Mouse (Mus musculus): ENCODE measurements around the gene Ankrd11.
"Not testable (repeated sequence)": the region's sequence is repeated elsewhere in the genome, so short reads cannot be mapped to it uniquely, and the experiment has no call there.

Ankrd11 gene

DNA sequence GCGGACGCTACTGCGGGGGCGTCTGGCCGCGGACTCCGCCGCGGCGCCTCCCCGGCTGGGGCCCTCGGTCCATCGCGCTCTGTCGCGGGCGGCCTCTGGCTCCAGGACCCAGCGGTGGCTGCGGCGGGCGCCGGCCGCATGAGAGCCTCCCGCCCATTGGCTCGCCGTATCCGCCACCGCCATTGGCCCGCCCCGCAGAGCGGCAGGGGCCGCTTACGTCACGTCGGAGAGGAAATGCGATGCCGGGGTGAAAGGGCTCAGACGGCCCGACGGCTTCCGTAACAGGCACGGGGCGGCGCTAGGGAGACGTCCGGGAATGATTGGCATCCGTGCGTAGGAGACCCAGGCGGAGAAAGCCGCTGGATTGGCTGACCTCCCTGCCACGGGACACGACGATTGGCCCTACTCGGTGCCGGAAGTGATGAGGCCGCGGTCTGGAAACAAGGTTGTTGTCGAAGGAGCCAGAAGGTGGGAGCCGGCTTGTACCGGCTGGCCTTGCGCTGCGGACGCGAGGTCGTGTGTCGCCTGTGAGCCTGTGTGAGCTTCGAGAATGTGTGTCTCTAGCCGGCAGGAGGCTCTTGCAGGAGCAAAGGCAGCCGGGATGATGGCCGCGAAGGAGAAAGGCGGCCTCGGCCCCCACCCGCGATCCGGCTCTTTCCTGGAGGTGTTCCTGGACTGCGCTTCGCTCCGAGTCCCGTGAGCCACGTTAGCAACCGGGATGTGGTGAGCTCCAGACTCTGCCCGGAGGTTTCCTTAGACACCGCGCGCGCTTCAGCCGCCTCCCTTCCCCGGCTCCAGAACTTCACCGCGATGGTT lies at the start of gene Ankrd11:
Ankrd11 (minus strand) TSS at position 120 of the 816 bp plus-strand sequence.
- DNase-seq: peak; percentile 100

DNA sequence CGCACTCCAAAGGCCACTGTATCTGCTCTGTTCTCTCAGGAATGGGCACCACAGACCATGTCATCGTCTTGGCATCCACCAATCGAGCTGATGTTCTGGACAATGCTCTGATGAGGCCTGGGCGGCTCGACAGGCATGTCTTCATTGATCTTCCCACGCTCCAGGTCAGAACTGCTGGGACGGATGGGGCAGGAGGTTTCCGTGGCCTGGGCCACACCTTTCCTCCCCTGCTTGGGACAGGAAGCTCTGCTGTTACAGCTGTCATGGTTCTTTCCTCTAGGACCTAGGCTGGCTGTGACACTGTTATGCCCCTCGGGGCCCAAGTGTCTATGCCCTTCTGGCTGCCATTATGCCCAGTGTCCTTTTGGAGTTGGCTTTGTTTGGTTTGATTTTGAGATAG lies 45.2 kb upstream of the Ankrd11 start:
- DNase-seq: no peak

DNA sequence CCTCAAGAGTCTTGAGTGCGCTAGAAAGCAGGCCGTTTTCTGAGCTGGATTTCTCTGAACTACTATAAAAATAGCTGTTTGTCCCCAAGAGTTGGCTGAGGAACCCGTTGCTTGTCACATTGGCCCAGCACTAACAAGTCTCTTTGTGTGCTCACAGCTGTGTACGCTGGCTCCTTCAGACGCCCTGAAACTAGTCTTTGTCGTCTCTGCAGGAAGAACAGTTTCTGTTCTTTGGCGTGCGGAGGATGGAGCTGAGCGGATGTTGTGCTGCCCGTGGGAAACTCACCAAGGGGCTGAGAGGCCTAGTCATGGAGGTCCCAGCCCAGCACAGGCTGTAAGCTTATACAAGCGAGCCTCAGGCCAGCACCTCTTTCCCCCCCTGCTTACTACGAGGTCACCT lies 41.5 kb upstream of the Ankrd11 start:
- no peak for DNase-seq

GRCm38 (mm10) chr8:123082993-123083392 lies 40.9 kb upstream of the Ankrd11 start:
- no peak for DNase-seq

DNA sequence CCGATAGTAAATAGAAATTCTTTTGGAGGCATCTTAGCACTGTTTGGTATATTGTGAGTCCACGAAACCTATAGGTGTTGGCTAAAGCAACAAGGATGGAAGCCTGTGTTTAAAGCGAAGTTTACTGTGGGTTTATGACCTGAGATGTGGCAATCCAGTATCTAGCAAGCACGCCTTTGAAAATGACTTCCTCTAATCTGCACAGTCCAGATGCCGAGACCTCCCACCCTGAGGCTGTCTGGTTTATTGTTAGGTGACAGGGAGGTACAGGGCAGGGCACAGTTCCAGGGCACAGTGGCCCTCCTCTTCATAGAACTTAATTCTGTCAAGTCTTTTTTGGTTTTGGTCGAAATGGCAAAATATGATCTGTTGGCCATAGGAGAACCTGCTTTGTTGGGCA lies 35.1 kb upstream of the Ankrd11 start:
- DNase-seq: no peak

DNA sequence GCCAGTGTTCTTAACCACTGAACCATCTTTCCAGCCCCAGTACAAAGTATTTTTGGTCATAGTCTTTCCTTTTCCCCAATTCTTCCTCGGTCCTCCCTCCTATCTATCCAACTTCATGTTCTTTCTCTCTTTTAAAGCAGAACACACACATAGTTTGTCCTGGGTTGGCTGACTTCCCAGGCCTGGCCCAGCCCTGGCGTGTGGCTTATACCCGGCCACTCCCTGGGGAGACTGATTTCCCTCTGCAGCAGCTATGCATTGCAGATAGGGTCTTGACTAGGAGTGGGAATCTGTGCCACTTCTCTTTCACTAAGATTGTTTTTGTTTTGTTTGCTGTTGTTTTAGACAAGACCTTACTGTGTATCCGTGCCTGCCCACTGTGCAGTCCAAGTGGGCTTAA lies 29.1 kb upstream of the Ankrd11 start:
- DNase-seq: no peak

GRCm38 (mm10) chr8:123066101-123066683 lies 24.1 kb upstream of the Ankrd11 start:
- DNase-seq: peak; percentile 13

DNA sequence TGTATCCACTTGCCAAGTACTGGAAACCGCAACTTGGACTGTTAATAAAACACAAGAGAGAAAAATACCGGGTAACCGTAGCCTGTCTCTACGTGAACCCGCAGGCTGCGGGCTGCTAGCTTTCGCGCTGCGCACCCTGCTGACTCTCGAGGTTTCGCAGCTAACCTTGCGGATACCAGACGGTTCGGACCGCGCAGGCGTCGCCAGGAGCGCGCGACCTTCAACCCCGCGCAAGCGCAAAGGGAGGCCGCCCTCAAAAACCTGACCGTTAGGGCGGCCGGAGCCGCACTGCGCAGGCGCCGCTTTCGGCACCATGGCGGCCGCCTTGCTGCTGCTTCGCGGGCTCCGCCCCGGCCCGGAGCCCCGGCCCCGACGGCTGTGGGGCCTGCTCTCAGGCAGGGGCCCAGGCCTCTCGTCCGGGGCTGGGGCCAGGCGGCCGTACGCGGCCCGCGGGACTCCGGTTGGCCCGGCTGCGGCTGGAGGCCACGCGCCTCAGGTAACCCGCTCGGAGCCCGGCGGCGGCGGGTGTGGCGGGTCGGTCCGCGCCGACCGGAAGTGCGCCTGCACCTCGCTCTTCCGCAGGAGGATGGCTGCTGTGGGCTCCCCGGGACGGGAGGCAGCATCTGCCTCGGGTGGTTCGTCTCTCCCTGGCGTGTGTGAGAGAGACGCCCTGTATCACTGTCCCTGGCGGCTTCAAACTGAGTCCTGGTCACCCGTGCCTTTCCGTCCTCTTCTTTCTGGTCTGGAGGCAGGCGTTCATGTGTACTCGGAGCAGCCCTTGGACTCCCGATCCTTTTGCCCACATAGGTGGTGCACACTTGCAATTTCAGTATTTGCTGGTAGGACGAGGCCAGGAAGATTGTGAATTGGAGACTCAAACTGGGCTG lies 23.4 kb upstream of the Ankrd11 start:
- DNase-seq: peak; percentile 97

DNA sequence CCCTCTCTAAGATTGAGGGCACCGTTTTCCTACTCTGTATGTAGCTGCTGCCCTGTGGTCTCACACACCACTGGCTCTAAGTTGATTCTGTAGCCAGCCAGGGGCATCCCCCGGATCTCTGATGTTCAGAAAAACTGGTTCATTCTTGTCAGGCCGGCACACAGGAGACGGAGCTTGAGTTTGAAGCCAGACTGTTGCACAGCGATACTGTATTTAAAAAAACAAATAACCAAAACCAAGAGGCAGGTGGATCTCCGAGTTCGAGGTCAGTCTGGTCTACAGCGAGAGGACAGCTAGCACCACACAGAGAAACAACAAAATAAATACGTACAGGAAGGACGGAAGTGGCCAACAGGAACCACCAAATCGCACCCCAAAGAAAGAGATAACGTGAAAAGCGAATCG lies 22.7 kb upstream of the Ankrd11 start:
- peak; percentile 42 for DNase-seq

- DNase-seq: no peak
These were observed 22.0 kb upstream of the Ankrd11 start for GRCm38 (mm10) chr8:123064072-123064471.

DNA sequence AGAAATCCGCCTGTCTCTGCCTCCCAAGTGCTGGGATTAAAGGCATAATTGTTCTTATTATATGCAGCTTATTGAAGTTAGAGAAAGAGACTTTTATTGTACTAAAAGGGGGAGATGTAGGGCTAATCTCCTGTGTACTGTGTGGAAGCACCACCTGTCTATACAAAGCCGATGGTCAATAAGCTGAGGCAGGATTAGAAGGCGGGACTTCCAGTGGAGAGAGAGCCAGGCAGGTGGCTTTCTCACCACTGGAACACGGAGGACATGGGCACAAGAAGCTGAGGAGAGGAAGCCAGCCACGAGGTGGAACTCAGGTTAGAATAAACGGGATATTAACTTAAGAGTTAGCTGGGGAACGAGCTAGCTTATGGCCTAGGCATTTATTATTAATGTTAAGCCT lies 20.6 kb upstream of the Ankrd11 start, which contains the start of gene Spg7:
Spg7 (plus strand) TSS at position 222 of the 400 bp plus-strand sequence.
- no peak for DNase-seq

DNA sequence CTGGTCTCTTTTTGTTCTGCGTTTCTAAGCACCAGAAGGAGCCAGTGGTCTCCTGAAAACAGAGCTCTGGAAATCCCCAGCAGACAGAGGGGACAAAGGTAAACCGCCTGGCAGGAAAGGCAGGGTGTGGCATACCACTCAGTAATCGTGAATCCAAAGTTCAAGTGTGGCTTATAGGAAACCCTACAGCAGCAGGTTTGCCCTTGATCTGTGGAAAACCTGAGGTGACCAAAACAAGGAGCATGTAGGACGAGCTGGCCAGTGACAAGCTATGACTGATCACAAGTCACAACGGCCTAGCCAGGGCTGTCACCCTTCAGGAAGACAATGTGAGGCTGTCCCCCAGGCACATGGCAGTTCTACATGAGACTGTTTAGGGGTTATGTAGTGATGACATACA lies 9.4 kb upstream of the Ankrd11 start:
- no peak for DNase-seq

DNA sequence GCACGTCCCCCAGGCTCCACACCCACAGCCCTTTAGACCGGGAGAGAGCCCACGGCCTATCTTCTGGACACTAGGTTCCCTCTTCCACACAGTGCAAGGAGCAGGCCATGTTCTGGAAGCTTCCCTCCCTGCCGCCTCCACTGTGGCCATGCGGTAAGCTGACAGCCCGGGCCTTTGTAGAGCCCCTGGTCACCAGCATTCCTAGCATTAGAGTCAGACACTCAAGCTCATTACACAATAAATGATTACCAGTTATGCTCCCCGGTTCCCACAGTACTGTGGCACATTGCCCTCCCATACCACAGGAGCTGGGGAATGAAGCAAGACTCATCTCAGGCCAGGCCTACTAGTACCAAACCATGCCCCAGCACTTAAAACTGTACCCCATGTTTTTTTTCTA lies 6.3 kb upstream of the Ankrd11 start:
- DNase-seq: no peak

- DNase-seq: no peak
These were observed 5.8 kb upstream of the Ankrd11 start for GRCm38 (mm10) chr8:123047827-123048226.

DNA sequence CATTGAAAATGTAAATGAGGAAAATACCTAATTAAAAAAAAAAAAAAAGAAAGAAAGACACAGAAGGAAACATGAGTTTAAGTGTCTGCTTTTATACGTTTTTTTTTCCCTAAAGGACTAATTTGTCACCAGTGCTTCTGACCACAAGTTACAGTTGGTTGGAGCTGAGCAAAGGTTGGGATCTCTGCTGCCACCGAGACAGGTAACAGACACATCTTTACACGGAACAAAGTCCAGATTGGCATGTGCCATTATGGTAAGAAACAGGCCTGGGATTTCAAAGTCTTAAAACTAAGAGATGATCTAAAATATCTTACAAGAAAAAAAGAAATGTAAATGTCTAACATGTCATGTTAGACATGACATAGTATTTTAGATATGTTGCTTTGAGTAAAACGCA lies 4.6 kb upstream of the Ankrd11 start:
- no peak for DNase-seq

DNA sequence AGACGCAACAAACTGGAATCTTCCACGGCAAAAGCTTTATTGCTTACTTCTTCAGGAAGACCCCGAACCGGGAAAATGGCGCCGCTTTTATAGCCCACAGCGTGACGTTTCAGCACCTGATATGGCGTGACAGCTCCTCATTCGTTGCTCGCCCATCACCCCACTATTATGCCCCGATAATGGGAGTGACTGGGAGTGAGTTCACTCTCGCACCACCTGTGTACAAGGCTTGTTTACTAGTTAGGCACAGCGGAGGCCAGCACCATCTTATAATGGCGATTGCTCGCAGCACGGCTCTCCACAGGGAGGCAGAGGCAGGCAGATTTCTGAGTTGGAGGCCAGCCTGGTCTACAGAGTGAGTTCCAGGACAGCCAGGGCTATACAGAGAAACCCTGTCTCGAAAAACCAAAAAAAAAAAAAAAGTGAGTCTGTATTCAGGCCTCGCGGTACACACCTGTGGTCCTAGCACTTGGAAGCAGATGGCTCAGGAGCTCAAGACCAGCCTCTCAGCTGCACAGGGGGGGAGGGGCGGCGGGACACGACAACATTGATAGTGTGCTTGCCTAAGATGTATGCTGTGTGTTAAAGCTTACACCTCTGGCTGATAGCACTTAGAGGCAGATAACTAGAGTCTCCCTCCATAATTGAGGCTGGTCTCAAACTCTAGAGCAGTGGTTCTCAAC lies 2.8 kb upstream of the Ankrd11 start:
- DNase-seq: not testable (repeated sequence)

- DNase-seq: no peak
These were observed 1.9 kb upstream of the Ankrd11 start for GRCm38 (mm10) chr8:123043941-123044340.

DNA sequence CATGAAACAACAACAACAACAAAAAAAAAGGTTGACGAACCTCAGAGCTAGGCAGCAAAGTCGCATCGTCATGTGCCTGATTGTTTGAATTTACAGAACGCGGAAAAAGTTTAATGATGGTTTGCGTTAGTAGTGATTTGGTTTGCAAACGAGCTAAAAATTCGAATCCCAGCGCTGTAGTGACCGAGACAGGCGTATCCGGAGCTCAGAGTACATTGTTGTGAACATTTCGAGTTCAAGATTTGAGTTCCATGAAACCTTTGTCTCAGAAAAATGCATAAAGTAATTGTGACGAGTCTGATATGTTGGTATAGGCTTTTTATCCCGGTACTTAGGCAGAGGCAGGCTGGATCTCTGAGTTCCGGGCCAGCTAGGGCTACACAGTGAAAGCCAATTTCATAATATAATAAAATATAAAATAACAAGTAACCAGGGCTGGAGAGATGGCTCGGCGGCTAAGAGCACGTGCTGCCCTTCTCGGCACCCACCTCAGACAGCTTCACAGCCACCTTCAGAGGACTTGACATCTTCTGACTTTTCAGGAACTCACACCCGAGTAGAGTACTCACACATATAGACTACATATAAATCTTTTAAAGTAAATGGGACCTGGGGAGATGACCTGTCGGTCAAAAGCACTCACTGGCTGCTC lies 1.0 kb upstream of the Ankrd11 start:
- DNase-seq: no peak

DNA sequence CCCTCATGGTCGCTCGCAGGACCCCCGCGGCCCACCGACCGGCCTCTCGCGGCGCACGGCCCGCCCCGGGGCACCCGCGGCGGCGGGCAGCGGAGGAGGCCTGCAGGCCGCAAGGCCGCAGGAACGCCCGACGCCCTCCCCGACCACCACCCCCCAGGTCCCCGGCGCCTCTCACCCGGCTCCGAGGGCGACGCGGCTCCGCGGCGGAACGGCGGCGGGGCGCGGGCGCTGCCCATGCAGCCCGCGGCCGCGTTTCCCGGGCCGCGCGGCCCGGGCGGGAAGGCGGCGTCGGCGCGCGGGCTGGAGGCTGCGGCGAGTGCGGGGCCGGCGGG lies 337 bp downstream of the Ankrd11 start:
- DNase-seq: no peak

DNA sequence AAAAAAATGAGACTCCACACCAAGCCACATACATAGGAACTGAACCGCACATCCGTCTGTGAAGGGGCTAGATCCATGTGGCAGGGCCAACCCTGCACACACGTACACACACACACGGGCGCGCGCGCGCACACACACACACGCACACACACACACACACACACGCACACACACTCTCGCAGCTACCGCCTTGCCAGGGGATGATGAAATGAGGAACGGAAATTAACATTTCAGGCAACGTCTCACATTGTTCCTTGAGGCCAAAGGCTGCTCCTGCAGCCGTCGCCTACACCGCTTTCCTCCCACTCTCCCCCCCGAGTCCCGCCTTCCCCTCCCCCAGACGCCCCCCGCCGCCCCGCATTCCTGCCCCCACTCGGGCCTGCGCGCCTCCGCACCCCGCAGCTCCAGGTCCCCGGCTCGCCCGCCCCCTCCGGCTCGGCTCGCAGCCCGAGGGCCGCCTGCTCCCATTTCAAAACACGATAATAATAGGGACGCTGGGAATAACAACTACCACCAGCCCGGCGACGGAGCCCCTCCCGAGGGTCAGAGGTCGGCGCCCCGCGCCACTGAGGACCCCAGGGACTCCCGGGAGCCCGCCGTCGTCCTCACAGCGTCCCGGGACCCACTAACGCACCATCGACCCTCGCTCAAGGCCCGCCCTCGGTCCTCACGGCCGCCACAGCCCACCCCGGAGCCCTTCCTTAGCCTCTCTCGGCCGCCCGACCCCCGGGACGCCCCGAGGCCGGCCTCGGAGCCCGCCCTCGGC lies 886 bp downstream of the Ankrd11 start:
- DNase-seq: peak; percentile 79

DNA sequence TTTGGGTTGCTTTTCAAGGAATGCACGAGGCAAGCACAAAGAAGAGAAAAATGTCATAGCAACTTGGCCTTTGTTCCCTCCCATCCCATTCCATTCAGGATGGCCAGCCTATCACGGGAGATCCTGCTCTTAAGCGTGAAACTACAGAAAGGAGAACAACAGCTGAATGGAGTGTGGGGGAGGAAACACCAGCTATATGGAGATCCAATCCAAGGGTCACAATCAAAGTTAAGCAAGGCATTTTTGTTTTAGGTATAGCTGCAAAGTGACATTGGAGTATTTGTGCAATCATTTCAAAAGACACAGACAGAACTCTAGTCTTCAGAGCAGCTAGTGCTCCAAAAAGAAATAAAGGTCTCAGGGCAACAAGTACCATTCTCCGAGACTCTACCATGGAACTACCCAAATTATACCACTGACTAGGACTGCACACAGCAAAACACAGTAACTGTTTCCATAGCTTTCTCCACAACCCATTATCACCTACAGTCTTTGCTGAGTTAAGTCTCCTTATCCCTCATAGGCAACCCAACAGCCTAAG lies 1.9 kb downstream of the Ankrd11 start:
- no peak for DNase-seq

All from thymus, postnatal 14 days (tissue).